Mouse (Mus musculus) kidney, adult 9 months (tissue): ENCODE data around the gene Fnip2.
A peak's percentile ranks its signal among the peaks of the same experiment; 100 is the strongest.
"Not testable (repeated sequence)": the region's sequence is repeated elsewhere in the genome, so short reads cannot be mapped to it uniquely, and the experiment has no call there.

Experiments used
- DNase-seq: peaks from one replicate; pipeline ENCODE4 v3.0.0; 2022

Gene Fnip2

DNA sequence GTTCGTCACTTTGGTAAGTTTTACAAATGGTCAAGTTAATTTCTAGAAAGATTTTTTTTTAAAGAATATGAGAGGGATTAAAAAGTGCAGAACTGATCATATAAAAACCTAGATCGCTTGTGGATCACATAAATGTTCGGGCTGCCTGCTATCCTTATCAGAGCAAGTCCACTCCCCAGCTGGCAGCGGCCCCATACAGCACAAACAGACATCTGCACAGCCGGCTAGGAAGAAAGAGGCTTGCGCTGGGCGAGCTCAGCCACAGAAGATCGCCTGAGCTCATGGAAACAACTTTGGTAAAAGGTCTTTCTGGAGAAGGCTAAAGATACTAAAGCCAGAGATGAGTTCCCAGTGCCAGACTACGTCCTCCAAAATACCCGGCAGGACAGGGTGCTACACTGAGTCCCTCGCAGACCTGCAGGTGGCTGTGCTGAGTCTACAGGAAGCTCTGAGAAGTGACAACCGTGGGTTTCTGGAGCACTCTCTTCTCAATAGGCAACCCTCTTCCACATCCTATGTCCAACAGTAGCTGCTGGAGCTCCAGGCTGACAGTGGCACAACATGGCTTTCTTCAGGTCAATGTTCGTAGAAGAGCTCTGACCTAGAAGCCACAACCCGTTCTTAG, 108.8 kb downstream of the Fnip2 start:
- DNase-seq: no peak

DNA sequence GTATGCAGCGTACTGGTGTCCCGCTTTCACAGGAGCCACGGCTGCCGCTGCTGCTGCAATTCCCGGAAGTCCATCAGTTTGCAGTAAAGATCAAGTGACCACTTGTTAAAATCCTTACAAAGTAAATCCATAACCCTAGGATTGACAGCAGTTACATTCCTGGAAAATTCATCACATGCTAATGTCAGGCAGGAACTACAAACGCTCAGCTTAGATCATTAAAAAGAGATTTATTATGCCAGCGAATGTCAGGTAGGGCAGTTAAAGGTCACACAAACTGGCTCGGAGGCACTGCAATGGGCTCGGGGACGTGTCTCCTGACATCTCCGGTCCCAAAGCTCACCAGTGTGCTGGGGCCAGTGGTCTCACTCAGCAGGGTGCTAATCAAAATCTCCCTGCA, 111.8 kb downstream of the Fnip2 start:
- DNase-seq: no peak

DNA sequence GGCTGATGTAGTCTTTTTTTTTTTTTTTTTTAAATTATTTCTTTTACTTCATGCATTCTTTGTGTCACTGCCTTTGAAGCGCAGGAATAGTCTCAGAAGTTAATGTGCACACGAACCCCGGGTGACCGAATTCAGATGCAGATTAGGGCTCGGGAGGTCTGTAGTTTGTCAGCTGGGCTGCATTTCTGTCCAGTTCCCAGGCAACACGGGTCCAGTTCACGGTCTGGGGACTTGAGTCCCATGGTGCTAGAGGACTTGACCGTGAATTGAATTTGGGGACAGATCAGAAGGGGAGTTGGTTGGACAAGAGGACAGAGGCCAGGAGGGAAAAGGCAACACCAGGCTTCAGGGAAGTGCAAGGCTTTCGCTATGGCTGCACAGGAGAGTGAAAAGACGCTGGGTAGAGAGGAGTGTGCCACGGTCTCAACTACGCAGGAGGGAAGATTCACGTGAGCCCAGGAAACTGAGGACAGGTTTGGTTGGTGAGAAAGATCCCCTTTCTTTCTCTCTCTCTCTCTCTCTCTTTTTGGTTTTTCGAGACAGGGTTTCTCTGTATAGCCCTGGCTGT, 114.8 kb downstream of the Fnip2 start:
- no peak for DNase-seq

DNA sequence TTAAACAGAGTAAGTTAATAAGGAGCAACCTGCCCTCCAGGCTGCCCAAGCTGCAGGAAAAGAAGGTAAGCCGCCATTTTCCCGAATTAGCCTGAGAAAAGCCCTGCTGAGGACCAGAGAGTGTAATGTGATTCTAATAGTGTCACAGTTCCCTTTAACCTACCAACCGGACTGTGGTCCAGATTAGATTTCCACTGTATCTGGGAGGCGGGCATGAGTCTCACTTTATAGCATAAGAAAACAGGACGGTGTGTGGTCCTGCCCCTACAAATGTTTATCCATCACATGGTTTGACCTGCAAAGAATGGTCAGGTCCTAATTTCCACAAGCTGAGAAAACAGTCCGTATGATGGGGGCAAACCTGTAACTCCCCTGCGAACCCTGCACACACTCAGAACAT, 118.2 kb downstream of the Fnip2 start:
- DNase-seq: no peak

DNA sequence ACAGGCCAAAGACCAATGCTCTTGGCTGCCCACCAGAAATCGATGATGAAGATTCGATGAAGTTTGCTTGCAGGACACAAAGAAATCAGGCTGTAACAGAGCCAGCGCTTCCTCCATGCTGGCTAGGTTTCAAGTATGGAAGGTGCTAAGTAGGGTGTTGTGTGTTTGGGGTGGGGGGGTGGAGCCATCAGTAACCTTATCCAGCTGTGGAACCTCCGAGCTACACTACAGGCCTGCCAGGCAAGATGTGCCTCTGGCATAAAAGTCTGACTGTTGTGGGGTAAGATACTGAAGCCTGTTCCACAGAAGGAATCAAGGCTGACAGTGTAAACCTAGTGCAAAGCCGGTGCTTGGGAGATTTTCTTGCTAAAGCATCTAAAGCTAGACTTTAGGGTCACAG, 119.2 kb downstream of the Fnip2 start:
- DNase-seq: no peak

DNA sequence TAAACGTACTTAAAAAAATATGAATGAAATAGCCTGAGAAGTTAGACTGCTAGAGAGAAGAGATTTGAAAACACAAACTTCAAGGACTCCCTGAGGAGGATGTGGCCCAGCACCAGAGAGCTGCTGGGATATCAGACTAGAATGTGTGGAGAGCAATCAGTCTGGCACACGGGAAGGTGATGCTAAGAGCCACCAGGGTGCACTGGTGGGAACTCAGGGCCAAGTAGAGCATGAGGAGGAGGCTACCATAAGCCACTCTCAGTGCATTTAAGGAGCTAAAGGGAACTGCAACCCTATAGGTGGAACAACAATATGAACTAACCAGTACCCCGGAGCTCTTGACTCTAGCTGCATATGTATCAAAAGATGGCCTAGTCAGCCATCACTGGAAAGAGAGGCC, 120.9 kb downstream of the Fnip2 start:
- not testable (repeated sequence) for DNase-seq

DNA sequence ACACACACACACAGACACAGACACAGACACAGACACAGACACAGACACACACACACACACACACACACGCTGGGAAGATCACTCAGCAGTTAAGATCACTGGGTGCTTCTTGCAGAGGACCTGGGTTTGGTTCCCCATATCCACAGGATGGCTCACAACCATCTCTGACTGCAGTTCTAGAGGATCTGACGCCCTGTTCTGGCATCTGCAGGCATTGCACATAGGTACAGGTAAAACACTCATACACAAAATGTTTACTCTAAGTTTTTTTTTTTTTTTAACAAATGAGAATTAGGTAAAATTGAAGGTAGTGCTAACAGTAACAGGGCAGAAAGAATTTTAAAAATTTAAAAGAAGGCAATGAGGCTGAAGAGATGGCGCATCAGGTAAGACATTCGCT, 121.5 kb downstream of the Fnip2 start:
- DNase-seq: no peak

DNA sequence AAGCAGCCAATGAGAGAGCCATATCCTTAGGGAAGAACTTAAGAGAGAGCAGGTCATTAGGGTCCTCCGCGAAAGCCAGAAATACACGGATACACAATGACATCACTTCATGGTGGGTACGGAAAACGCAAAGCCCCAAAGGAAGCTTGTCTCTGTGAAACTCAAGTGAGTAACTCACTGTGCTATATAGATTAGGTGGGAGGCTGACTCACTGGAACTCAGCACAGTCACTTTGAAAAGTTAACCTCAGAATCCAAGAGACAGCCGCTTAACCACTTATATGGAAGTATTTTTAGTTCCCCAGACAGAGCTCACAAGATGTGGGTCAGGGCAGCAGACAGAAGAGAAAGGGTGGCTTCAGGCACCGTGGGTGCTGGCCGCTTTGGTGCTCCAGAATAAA, 122.6 kb downstream of the Fnip2 start:
- DNase-seq: no peak

DNA sequence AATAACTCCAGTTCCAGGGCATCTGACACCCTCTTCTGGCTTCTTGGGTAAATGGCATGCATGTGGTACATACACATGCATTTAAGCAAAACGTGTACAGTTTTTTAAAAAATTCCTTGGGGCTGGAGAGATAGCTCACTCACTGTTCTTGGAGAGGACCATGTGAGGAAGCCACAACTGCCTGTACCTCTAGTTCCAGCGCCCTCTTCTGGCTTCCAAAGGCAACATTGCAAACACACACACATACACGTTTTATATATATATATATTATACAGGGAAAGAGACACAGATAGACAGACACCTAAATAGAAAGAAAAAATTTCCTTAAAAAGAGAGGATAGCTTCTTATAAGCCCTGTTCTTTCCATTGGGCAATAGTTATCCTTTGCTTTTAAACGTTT, 123.7 kb downstream of the Fnip2 start:
- DNase-seq: no peak

DNA sequence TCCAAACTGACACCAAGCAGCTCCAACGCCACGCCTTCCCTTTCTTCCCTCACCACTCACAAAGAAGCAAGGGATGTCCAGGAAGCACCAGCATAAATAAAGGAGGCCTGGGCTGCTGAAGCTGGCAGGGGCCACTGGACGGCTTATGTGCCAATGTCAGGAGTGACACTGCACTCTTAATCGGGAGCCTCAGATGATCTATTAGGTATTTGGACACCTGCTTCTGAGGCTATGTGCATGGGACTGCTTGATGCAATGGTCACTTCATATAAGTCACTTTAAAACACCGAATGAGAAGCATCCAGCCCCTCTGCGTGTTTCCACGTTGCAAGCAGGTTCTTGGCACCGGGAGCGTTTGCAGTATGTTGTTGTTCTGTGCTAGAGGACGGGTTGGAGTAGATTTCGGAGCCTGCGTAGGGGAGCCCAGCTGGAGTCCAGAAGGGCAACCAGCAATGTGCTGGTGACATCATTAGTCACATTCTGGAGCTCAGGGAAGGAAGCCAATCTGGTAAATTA, 126.6 kb downstream of the Fnip2 start:
- peak; percentile 76 for DNase-seq

DNA sequence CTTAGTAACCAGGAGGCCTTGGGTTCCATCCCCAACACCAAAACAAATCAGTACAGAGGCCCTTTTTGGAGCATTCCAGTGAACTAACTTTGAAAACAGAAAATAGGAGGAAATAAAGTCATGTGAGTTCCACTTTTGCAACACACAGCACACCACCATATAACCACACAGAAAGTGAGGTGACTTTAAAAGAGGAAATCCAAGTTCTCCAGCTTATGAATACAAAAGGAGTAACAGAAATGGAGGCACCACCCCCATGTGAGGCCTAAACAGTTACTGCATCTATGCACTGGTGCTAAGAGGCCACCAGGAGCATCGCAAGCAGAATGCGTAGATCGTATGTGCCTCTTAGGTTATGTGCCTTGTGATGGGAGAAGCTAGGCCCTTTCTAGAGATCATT, 129.3 kb downstream of the Fnip2 start:
- DNase-seq: no peak

DNA sequence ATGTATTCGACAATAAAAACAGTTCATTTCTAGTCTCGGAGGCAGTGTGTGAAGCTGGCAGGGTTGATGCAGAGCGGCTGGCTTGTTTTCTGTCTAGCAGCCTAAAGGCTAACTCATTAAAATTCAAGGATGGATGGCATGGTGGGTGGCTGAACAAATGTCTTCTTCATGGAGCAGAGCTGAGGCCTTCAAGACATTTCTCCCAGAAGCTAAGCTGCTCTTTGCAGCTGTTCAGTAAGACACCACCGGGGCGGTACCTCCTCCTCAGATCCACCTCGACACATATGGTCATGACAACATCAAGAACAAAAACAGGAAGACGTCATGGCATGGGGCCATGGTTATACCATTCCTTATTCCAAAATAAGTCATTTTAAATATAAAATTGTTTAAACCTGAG, 131.4 kb downstream of the Fnip2 start:
- no peak for DNase-seq

DNA sequence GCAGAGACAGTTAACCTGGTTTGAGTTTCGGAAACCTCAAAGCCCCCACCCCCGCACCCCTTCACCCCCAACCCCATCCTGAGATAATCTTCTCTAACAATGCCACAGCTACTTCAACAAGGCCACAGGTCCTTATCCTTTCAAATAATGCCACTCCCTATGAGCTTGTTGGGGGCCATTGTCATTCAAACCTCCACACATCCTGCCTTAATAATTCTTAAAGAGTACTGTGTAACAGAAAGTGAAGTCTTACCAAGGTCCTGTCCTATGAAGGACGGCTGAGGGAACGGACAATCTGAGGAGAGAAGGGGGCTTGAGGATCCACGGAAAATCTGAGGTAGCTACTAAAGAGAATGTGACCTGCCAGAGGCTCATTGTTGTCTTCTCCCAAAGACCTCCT, 132.6 kb downstream of the Fnip2 start:
- DNase-seq: no peak

DNA sequence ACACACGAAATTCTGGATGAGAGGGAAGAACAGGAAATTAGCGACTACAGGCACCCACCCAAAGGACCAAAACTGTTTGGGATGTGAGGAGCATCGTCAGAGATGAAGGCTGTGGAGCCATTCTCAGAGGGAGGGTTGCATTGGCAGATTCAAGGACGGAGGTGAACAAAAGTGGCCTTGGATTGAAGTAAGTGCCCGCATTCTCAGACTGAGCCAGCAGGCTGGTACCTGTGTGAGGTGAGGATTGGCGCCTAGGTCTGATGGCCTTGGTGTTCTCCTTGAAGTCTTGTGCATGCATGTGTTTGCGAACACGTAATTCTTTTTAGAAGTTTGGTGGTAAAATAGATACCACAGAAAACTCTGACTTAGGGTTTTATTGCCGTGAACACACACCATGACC, 133.2 kb downstream of the Fnip2 start:
- DNase-seq: no peak

DNA sequence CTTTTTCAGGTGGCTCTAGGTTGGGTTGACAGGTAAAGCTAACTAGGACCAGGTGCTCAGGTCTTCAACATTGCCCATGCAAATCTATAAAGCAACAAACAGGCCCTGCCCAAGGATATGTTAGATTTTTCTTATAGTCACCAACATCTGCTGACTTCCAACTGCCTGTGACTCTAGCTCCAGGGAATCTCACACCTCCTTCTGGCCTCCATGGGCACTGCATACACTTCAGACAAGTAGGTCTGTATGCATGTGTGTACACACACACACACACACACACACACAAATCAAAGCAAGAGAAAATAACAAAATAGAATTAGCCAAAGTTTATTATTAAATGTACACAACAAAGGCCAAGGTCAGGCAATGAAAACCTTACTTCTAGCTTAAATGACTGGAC, 134.0 kb downstream of the Fnip2 start:
- peak; percentile 56 for DNase-seq

DNA sequence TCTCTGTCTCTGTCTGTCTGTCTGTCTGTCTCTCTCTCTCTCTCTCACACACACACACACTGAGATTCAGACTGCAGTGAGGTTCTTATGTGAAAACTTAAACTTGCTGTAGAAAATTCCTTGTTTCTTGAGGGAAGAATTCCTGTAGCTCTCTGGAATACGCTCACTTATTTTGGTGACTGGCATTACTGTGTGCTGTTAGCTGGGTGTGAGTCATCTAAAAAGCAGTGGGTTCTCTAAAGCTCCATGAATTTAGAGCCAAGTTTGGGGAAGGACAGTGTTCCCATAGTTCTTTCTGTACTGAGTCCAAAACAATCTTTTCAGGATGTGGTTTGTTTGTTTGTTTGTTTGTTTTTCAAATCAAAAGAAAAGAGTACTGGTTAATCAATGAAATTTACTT, 142.2 kb downstream of the Fnip2 start:
- DNase-seq: no peak

DNA sequence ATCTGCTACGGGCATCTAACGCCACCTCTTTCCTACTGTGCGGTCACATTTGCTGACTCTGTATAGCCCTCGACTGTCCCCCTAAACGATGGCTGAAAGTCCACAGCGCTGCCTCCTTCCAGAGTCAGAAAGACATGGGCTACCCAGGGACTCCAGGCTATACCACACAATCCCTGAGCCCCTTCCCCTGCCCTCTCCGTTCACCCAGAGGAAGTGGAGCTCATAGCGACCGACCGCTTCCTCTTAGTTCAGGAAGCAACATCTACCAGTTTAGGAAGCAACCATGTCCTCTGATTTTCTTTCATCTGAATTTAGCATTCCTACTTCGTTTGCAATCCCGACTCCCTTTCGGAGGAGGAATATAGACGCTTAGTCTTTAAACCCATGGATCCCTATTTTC, 148.7 kb downstream of the Fnip2 start:
- DNase-seq: no peak

DNA sequence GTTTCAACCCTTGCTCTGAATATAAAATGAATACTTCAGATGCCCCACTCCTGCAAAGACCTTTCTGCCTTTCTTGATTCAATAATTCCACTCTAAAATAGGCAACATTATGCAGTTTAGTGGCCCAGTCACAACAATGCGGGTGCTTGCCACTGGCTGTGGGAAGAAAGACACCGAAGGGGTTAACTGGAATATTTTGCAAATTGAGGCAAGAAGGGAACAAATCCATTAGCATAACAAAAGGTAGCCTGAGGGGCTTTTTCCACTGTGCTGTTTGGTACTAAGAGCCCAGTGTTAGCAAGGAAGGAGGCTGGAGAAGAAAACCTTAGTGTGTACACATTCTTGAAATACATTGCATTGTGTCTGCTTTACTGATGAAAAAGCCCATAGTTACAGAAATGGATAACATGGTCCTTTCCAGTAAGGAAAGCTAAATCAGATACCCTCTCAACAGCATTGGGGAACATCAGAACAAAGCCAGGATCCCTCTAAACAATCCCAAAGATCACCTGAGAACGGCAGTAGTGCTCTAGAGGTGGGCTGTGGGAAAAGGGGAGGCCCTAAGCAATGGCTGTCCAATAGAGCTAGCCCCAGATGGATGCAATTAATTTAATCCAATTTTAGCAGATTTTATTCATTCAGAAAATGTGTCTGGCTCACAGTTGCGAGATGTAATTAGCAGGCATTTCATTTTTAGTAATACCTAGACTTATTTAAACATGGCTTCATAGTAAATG, 150.5 kb downstream of the Fnip2 start:
- DNase-seq: no peak

DNA sequence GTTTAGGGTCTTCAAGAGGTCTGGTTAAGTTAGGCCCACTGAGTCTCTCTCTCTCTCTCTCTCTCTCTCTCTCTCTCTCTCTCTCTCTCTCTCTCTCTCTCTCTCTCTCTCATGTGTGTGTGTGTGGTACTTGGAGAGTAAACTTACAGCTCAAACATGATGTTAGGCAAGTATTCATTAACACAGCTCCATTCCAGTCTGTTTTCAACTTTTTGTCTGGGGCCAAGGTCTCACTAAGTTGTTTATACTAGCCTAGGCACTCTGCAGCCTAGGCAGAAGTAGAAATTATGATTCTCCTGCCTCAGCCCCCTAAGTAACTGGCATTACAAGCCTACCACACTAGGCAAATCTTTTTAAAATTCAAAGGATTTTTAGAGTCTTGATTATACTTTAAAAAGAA, 151.7 kb downstream of the Fnip2 start:
- peak; percentile 7 for DNase-seq

DNA sequence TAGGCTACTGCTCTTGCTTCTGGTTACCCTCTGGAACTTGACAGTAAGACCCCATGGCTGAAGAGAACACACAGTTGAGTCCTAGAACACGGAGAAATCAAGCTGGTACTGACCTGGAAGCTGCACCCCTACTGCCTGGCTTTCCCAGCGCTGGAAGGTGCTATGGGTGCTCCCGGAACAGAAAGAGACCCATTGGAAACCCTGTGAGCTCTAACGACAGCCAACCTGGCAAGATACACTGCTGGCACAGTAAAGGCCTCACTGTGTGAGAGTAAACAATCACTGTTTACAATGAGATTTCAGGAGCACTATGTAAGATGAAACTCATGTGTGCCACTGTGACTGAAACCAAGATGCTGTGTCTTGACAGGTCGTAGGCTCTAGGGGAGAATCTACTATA, 152.5 kb downstream of the Fnip2 start:
- no peak for DNase-seq

DNA sequence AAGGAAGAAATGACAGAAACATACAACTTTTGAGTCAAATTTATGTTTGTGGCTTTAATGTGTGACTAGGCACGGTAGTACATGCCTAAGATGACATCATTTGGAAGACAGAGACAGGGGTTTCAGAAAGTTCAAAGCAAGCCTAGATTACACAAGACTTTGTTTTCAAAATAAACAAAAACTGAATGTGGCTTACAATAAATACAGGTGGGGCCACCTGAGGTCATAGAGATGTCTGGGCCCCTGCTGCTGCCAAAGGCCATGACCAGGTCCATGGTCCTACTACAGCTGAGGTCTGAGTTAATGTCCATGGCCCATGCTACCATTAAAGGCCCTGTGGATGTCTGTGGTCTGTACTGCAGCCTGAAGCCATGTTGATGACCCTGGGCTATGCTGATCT, 154.1 kb downstream of the Fnip2 start:
- DNase-seq: no peak

DNA sequence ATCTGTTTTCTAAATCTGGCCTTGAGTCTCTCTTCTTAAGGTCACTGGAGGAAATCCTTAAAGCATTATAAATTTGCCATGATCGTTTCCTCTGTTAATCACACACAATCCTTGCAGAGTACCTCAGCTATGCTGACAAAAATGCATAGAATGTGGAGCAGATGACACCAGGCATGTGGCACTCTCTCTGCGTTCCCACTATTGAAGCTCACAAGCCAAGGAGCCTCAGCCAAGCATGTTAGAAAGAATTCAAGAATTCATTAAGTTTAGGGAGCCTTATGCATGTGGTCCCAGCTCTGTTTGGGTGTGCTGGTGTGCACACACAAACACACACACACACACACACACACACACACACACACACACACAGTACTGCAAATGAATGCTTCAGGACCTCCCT, 155.9 kb downstream of the Fnip2 start:
- DNase-seq: no peak

DNA sequence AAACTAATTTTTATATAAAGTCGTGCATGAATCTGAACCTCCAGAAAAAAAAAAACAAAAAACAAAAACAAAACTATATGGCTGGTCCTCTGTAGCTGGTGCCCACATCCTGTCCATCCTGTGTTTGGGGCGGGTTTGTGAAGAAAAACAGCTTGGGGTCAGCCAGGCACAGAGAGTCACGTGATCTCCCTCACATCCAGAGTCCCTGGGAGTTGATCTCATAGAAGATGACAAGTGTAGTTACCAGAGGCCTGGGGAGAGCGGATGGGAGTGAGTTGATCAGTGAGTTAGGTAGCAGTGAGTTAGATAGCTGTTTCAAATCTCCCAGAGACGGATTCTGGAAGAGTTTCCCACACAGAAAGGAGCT, 157.0 kb downstream of the Fnip2 start:
- no peak for DNase-seq

DNA sequence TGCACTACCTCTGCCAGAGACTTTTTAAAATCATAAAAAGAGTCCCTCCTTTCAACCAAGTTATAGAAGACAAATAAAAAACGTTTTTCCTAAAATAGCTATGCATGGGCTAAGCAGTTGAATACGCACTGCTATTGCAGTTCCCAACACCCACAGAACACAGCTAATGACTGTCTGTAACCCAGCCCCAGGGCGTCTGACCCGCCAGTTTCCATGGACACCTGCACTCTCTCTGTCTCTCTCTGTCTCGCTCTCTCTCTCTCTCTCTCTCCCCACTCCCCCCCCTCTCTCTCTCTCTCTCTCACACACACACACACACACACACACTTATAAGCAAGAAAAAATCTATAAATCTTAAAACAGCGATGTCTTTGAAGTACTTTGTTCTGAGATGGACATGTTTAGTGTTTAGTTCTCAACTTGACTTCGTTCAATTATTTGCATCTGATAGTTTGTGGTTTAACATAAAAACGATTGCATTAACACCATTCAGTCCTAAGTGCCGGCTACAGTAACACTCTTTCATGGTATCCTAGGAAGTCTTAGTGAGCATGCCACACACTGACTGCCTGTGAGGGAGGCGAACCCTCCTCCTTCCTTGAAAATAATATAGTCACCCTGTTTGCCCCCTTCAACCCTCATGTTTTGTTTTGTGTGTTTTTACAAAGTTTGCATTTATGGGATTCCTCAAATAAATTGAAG, 157.5 kb downstream of the Fnip2 start:
- no peak for DNase-seq
